Mouse (Mus musculus): ENCODE measurements around the gene Urgcp. TPM values are rescaled to one million over a fixed set of nuclear protein-coding genes. Genes with fewer than 3 reads are reported as not detected.
A peak's percentile ranks its signal among the peaks of the same experiment; 100 is the strongest.
"Not testable (repeated sequence)": the region's sequence is repeated elsewhere in the genome, so short reads cannot be mapped to it uniquely, and the experiment has no call there.

Urgcp gene
- polyA plus RNA-seq (2015; fragmentation: Nextera tagmentation; extraction: Ambion mirVana) = 8.4 and 8.7 TPM in 2 replicates

DNA sequence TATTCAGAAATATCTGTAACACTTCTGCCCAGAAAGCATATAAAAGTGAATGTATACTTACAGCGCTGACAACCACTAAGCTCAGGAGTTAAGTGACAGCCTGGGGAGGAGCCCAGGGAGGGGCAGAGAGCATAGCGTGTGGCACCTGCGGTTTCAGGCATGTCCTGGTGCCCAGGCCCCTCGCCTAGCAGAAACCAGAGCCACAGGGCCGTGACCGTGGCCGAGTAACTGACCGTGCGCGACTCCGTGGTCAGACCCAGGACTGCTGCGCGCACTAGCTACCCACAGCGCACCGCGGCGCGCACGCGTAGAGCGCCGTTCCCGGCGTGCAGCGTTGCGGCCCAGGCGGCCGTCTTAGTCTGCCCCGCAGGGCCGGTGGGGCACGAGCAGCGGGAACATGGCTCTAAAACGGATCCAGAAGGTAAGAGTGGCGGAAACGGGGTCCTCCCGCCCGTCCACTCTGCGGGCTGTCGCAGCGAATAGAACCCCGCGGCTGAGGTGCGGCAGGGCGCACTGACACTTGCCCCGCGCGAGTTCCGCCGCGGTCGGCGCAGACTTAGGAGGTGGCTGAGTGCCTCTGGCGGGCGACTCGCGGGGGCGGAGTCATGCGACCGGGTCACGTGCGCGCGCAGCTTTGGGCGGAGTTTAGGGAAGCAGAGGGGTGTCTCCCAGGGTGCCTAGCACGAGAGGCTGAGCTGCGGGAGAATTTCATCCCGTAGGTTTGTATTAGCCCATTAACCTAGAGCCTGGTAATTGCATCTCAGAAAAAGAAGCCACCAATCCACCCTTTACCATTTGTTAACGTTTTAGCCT lies at the start of gene Urgcp:
Gene Urgcp (minus strand): TSS at position 557 of the 813 bp plus-strand sequence.
- peak within 1 kb of the TSS; percentile 85 for H3K4me3 ChIP-seq (replicated peaks)
- ATAC-seq (ENCODE audit: insufficient read depth) = peak; percentile 99
- H3K4me1 ChIP-seq (replicated peaks) = peaks cover 22% of the 10 kb centered on the region
- H3K4me2 ChIP-seq = peak within 1 kb of the TSS; percentile 71
- H3K9me3 ChIP-seq (replicated peaks) = no peaks in the 10 kb centered on the region
- peak within 1 kb of the TSS; percentile 91 for H3K9ac ChIP-seq
- H3K27ac ChIP-seq (replicated peaks) = peak within 1 kb of the TSS; percentile 94
- no peaks in the 10 kb centered on the region for H3K27me3 ChIP-seq
- WGBS (ENCODE audit: insufficient replicate concordance) = under 1% methylated on average over 68 of the region's 68 CpGs
- 0 out of 2 replicates have a peak, but pooled peaks cover 12% of the 10 kb centered on the region for H3K36me3 ChIP-seq (replicated peaks)

DNA sequence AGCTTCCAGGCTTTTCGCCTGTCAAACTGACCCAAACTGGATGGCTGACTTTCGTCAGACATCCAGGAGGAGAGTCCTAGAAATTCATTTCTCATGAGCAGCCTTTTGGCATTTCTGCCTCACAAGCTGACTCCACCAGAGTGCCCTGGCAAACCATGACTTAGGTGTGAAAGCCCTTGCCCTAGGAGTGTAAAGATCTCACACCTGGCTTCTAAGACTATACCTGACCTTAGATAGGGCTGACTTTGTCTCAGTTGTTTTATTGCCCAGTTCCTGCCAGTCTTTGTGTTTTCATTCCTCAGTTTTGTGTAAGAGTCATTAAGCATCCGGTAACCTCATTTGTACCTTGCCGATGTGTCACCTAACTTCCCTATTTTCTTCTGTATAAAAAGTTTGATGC lies 47.3 kb upstream of the Urgcp start:
- not testable (repeated sequence) for H3K9me3 ChIP-seq (replicated peaks); ATAC-seq (ENCODE audit: insufficient read depth); H3K9ac ChIP-seq; H3K4me1 ChIP-seq (replicated peaks); H3K4me2 ChIP-seq; H3K36me3 ChIP-seq (replicated peaks); H3K4me3 ChIP-seq (replicated peaks); H3K27me3 ChIP-seq; H3K27ac ChIP-seq (replicated peaks)
- 75% methylated on average over 4 of the region's 4 CpGs for WGBS (ENCODE audit: insufficient replicate concordance)

DNA sequence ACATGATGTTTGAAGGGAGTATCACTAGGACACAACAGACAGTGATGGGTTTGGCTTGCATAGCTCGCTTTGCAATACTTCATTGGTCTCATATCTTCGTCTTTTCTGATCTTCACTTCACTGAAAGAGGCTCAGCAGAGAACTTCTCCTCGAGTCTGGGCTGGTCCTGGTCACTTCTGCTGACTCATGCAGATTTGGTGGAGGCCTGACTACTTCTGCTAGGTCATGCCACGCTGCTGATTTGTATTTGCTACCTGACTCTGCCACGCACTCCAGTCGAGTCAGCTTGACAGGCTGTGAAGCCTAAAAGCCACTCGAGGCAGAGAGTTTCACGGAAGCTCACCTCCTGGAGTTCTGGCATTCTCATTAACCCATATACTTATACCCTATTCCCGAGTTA lies 45.8 kb upstream of the Urgcp start:
- WGBS (ENCODE audit: insufficient replicate concordance) = 69% methylated on average over 9 of the region's 9 CpGs
- no peak for ATAC-seq (ENCODE audit: insufficient read depth)

DNA sequence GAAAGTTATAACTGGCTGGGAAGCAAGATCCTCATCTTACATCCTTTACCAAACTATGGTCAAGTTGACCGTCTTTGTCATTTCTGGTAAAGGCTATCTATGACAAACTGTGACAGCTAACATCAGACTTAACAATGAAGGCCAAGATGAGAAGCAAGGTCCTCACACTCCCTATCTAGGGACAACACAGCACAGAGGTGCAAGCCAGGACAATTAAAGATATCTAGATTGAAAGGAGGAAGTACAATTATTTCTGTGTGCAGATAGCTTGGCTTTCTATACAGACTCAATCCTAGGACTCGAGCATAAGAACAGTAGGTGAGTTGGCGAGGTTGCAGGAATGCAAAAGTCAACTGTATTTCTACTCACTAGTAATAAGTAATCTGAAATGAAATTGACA lies 43.5 kb upstream of the Urgcp start:
- H3K9me3 ChIP-seq (replicated peaks) = no peaks in the 10 kb centered on the region
- WGBS (ENCODE audit: insufficient replicate concordance) = 29% methylated on average over 3 of the region's 3 CpGs
- no peak for ATAC-seq (ENCODE audit: insufficient read depth)

More for the DNA sequence above, 45.8 kb upstream of the Urgcp start:
- H3K27ac ChIP-seq (replicated peaks) = no peak overlapping the region
- no peaks in the 10 kb centered on the region for H3K27me3 ChIP-seq
- peaks cover 7% of the 10 kb centered on the region for H3K4me1 ChIP-seq (replicated peaks)
- no peak overlapping the region for H3K9ac ChIP-seq
- H3K9me3 ChIP-seq (replicated peaks) = no peaks in the 10 kb centered on the region
- H3K36me3 ChIP-seq (replicated peaks) = no peaks in the 10 kb centered on the region
- no peak overlapping the region for H3K4me2 ChIP-seq
- H3K4me3 ChIP-seq (replicated peaks) = no peak overlapping the region

GRCm38 (mm10) chr11:5804174-5804573 lies 42.0 kb upstream of the Urgcp start:
- Histone ChIP-seq H3K4me3 (replicated peaks) (no peak overlapping the region), H3K9ac (no peak overlapping the region), H3K4me1 (replicated peaks) (peaks cover 22% of the 10 kb centered on the region), H3K9me3 (replicated peaks) (no peaks in the 10 kb centered on the region), H3K27ac (replicated peaks) (no peak overlapping the region), H3K27me3 (no peaks in the 10 kb centered on the region), H3K4me2 (no peak overlapping the region), H3K36me3 (replicated peaks) (peaks cover 23% of the 10 kb centered on the region)
- no peak for ATAC-seq (ENCODE audit: insufficient read depth)
- whole genome bisulfite sequencing (ENCODE audit: insufficient replicate concordance) = 65% methylated on average over 5 of the region's 5 CpGs

More for the DNA sequence above, 43.5 kb upstream of the Urgcp start:
- no peak overlapping the region for H3K27ac ChIP-seq (replicated peaks)
- peaks cover 7% of the 10 kb centered on the region for H3K36me3 ChIP-seq (replicated peaks)
- H3K9ac ChIP-seq = no peak overlapping the region
- no peaks in the 10 kb centered on the region for H3K27me3 ChIP-seq
- no peak overlapping the region for H3K4me3 ChIP-seq (replicated peaks)
- H3K4me2 ChIP-seq = no peak overlapping the region
- peaks cover 22% of the 10 kb centered on the region for H3K4me1 ChIP-seq (replicated peaks)

DNA sequence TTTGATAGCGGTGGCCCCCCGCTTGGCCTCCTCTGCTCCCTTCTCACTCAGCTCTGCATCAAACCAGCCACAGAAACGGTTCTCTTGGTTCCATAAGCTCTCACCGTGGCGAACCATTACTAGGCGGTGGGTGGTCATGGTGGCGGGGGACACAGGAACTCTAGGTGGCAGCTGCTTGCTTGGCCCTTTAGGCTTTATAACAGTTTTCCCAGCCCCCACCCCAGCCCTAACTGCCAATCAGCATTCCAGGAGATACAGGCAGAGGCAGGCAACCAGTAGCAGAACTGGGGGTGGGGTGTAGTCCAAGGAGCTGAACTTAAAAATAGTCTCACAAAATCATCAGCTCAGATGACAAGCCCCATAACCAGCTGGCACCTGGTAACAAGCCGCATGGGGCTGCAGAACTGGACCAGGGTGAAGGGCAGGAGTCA lies 41.4 kb upstream of the Urgcp start, which contains the start of gene Pgam2:
Gene Pgam2 (minus strand): TSS at position 183 of the 431 bp plus-strand sequence.
- Histone ChIP-seq H3K9ac (no peak within 1 kb of the TSS), H3K9me3 (replicated peaks) (no peaks in the 10 kb centered on the region), H3K36me3 (replicated peaks) (peaks cover 29% of the 10 kb centered on the region), H3K4me2 (no peak within 1 kb of the TSS), H3K4me1 (replicated peaks) (peaks cover 22% of the 10 kb centered on the region), H3K4me3 (replicated peaks) (no peak within 1 kb of the TSS), H3K27me3 (no peaks in the 10 kb centered on the region), H3K27ac (replicated peaks) (no peak within 1 kb of the TSS)
- WGBS (ENCODE audit: insufficient replicate concordance) = 37% methylated on average over 8 of the region's 8 CpGs
- no peak for ATAC-seq (ENCODE audit: insufficient read depth)

DNA sequence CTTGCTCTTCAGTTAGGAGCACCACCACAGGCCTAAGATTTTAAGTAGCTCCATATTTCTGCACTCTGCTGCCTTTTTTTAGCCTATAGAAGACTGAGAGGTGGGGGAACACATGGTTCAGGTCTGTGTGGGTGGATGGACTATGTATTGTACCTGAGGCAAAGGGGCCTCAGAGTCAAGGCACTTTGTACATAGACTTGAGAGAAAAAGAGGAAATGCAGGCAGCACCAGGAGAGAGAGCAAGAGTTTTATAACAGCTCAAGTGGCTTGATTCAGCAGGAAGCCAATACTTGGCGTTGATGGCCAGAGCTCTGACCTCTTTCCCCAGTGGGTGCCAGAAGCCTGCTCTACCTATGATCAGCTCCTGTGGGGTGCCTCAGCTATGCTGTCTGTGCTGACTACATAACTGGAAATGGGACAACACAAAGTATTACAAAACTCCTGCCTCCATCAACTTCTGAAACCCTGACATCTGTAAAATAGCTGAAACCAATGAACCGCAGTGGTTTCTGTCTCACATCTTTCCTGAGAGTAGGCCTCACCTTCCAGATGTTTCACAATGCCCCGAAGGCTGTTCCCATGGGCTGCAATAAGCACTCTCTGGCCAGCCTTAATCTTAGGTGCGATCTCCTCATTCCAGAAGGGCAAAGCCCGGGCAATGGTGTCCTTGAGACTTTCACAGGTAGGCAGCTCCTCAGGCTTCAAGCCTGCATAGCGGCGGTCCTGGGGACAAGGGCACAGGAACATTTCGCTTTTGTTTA lies 40.5 kb upstream of the Urgcp start:
- 51% methylated on average over 8 of the region's 8 CpGs for WGBS (ENCODE audit: insufficient replicate concordance)

DNA sequence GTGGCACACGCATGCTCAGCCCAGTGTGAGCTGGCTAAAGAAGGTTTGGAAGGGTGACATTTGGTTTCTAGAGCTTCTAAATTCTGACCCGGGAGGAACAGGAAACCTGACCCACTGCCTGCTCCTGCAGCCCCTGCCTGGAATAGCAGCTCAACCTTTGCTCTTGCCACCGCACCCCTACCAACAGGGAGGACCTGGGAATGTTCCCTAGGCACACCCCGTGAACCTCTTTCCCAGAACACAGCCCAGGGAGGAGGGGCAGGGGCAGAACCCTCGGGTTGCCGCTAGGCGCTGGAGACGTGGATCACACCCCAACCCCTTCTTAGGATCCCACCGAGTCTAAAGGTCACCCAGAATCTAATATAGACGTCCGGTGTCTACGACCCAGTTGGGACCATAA lies 39.8 kb upstream of the Urgcp start:
- no peak overlapping the region for H3K9ac ChIP-seq
- no peaks in the 10 kb centered on the region for H3K9me3 ChIP-seq (replicated peaks)
- no peak overlapping the region for H3K27ac ChIP-seq (replicated peaks)
- WGBS (ENCODE audit: insufficient replicate concordance) = 62% methylated on average over 12 of the region's 12 CpGs
- no peak for ATAC-seq (ENCODE audit: insufficient read depth)
- H3K4me3 ChIP-seq (replicated peaks) = no peak overlapping the region
- no peaks in the 10 kb centered on the region for H3K27me3 ChIP-seq
- H3K4me2 ChIP-seq = no peak overlapping the region
- H3K4me1 ChIP-seq (replicated peaks) = peaks cover 22% of the 10 kb centered on the region
- H3K36me3 ChIP-seq (replicated peaks) = peaks cover 43% of the 10 kb centered on the region

More for the DNA sequence above, 40.5 kb upstream of the Urgcp start:
- Histone ChIP-seq H3K4me1 (replicated peaks) (peaks cover 22% of the 10 kb centered on the region), H3K36me3 (replicated peaks) (peaks cover 37% of the 10 kb centered on the region), H3K27ac (replicated peaks) (no peak overlapping the region), H3K9me3 (replicated peaks) (no peaks in the 10 kb centered on the region), H3K4me3 (replicated peaks) (no peak overlapping the region), H3K4me2 (no peak overlapping the region), H3K9ac (no peak overlapping the region), H3K27me3 (no peaks in the 10 kb centered on the region)
- ATAC-seq (ENCODE audit: insufficient read depth) = no peak

GRCm38 (mm10) chr11:5801511-5801910 lies 39.3 kb upstream of the Urgcp start:
- H3K27ac ChIP-seq (replicated peaks) = no peak overlapping the region
- no peak overlapping the region for H3K4me2 ChIP-seq
- peaks cover 22% of the 10 kb centered on the region for H3K4me1 ChIP-seq (replicated peaks)
- no peak overlapping the region for H3K9ac ChIP-seq
- H3K4me3 ChIP-seq (replicated peaks) = no peak overlapping the region
- H3K9me3 ChIP-seq (replicated peaks) = no peaks in the 10 kb centered on the region
- WGBS (ENCODE audit: insufficient replicate concordance) = 86% methylated on average over 16 of the region's 16 CpGs
- H3K36me3 ChIP-seq (replicated peaks) = peaks cover 48% of the 10 kb centered on the region
- H3K27me3 ChIP-seq = no peaks in the 10 kb centered on the region
- ATAC-seq (ENCODE audit: insufficient read depth) = no peak

DNA sequence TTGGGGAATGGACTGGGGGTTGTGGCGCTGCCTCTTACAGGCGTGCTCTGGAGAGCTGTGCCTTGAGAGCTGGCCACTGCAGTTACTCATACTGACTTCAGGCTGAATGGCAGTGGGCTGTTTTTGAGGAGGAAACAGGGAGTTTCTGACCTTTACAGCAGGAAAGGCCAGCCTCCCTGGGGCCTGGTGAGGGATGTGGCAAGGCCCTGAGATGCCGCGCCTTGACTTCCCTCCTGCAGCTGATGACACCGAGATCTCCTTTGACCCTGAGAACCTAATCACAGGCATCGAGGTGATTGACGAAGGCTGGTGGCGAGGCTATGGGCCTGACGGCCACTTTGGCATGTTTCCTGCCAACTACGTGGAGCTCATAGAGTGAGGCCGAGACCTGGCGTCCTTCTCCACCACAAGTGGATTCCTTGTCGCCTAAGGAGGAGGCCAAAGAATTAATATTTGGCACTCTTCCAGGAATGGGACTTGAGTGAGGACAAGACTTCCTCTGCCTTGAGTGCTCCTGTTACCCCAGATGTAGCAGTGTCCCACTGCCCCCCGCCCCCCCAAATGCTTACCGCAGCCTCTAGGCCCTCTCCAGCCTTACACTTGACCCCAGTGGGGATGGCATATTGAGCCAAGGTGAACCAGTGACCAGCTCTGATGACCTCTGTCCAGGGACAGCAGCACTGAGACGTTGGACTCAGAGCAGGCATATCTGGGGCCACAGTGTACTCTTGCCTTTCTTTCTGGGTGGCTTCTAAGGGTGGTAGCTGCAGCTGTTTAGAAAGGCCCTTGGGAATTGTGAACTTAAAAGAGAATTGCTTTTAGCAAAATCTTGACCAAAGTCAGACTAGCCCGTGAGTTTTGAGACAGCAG lies 37.7 kb upstream of the Urgcp start:
- Histone ChIP-seq H3K36me3 (replicated peaks) (peaks cover 65% of the 10 kb centered on the region), H3K27ac (replicated peaks) (no peak overlapping the region), H3K9ac (no peak overlapping the region), H3K4me2 (no peak overlapping the region), H3K9me3 (replicated peaks) (no peaks in the 10 kb centered on the region), H3K4me3 (replicated peaks) (no peak overlapping the region), H3K27me3 (no peaks in the 10 kb centered on the region), H3K4me1 (replicated peaks) (peaks cover 22% of the 10 kb centered on the region)
- WGBS (ENCODE audit: insufficient replicate concordance) = 77% methylated on average over 17 of the region's 17 CpGs
- no peak for ATAC-seq (ENCODE audit: insufficient read depth)
